Mouse (Mus musculus): ENCODE results near the gene Lsp1. TPM values are rescaled to one million over a fixed set of nuclear protein-coding genes. Genes with fewer than 3 reads are reported as not detected.

The Lsp1 gene
- total RNA-seq, 1 experiment from 2014 or later: 12.6 TPM

GRCm38 (mm10) chr7:142476795-142477452 is 16.3 kb downstream of the Lsp1 start:
- no peak for DNase-seq

- no peak for DNase-seq
Measured at GRCm38 (mm10) chr7:142478001-142478400, 17.4 kb downstream of the Lsp1 start.

GRCm38 (mm10) chr7:142478574-142478973 is 18.0 kb downstream of the Lsp1 start:
- DNase-seq: no peak

GRCm38 (mm10) chr7:142479307-142479706 is 18.7 kb downstream of the Lsp1 start:
- no peak for DNase-seq

GRCm38 (mm10) chr7:142479886-142480285 is 19.3 kb downstream of the Lsp1 start:
- DNase-seq: no peak

- no peak for DNase-seq
Measured at GRCm38 (mm10) chr7:142480661-142481060, 20.1 kb downstream of the Lsp1 start.

- peak; percentile 53 for DNase-seq
Measured at GRCm38 (mm10) chr7:142481186-142481567, 20.6 kb downstream of the Lsp1 start.

- DNase-seq: no peak
Measured at GRCm38 (mm10) chr7:142481568-142482255, 21.1 kb downstream of the Lsp1 start.

- DNase-seq: no peak
Measured at GRCm38 (mm10) chr7:142482256-142482609, 21.6 kb downstream of the Lsp1 start.

GRCm38 (mm10) chr7:142483136-142483535 is 22.5 kb downstream of the Lsp1 start:
- DNase-seq: no peak

GRCm38 (mm10) chr7:142484780-142485179 is 24.2 kb downstream of the Lsp1 start:
- no peak for DNase-seq

GRCm38 (mm10) chr7:142486751-142487162 is 26.1 kb downstream of the Lsp1 start:
- no peak for DNase-seq

- peak; percentile 36 for DNase-seq
Measured at GRCm38 (mm10) chr7:142487341-142487859, 26.8 kb downstream of the Lsp1 start.

- no peak for DNase-seq
Measured at GRCm38 (mm10) chr7:142488053-142488452, 27.4 kb downstream of the Lsp1 start.

GRCm38 (mm10) chr7:142493535-142493934 is 32.9 kb downstream of the Lsp1 start:
- no peak for DNase-seq

- DNase-seq: no peak
Measured at GRCm38 (mm10) chr7:142496158-142496557, 35.5 kb downstream of the Lsp1 start.

GRCm38 (mm10) chr7:142496800-142497199 is 36.2 kb downstream of the Lsp1 start:
- DNase-seq: no peak

- DNase-seq: no peak
Measured at GRCm38 (mm10) chr7:142497775-142498174, 37.2 kb downstream of the Lsp1 start.

- no peak for DNase-seq
Measured at GRCm38 (mm10) chr7:142498575-142498974, 38.0 kb downstream of the Lsp1 start, which contains the start of gene Tnnt3. Gene Tnnt3 (plus strand): TSS chr7:142498836.

- no peak for DNase-seq
Measured at GRCm38 (mm10) chr7:142499010-142499721, 38.6 kb downstream of the Lsp1 start.

- DNase-seq: no peak
Measured at GRCm38 (mm10) chr7:142500032-142500431, 39.4 kb downstream of the Lsp1 start.

GRCm38 (mm10) chr7:142503206-142503605 is 42.6 kb downstream of the Lsp1 start:
- no peak for DNase-seq

GRCm38 (mm10) chr7:142505942-142506341 is 45.3 kb downstream of the Lsp1 start:
- DNase-seq: no peak
